Mouse (Mus musculus) kidney, adult 8-10 months (tissue): ENCODE measurements around the gene Ormdl3.
"Not testable (repeated sequence)": the region's sequence is repeated elsewhere in the genome, so short reads cannot be mapped to it uniquely, and the experiment has no call there.

ENCODE experiments used
- DNase-seq, 2 experiments: peaks; one replicate each; pipeline ENCODE4 v3.0.0; 2022

The Ormdl3 gene

DNA sequence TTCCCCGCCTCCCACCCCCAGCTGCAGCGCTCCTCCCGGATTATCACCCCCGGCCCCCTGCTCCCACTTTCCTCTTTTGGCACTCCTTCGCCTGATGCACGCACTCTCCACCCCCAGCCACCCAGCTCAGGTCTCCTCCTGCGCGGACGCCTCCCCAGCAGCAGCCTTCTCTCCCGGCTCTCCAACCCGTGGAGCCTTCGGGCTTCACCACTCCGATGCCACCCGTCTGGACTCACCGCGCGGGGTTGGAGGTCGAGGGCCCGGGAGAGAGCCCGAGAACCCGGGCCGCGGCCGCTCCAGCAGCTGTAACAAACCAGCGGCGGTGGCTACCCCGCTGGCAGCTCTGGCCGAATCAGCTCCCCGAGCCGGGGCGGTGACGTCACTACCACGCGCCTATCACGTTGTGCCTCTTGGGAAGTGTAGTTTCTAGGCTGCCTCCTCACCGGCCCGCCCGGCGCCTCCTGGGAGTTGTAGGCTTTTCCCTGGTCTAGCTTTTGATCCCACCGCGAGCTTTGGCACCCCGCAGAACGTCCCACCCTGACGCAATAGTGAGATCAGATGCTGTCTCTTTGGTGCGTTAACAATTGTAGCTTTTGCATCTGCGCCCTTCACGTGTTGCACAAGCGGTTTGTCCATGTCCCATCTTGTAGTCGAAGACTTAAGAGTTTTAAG is at the start of gene Ormdl3:
Gene Ormdl3 (minus strand): TSS at position 477 of the 672 bp plus-strand sequence.
- DNase-seq: peak; percentile 97 to 98

DNA sequence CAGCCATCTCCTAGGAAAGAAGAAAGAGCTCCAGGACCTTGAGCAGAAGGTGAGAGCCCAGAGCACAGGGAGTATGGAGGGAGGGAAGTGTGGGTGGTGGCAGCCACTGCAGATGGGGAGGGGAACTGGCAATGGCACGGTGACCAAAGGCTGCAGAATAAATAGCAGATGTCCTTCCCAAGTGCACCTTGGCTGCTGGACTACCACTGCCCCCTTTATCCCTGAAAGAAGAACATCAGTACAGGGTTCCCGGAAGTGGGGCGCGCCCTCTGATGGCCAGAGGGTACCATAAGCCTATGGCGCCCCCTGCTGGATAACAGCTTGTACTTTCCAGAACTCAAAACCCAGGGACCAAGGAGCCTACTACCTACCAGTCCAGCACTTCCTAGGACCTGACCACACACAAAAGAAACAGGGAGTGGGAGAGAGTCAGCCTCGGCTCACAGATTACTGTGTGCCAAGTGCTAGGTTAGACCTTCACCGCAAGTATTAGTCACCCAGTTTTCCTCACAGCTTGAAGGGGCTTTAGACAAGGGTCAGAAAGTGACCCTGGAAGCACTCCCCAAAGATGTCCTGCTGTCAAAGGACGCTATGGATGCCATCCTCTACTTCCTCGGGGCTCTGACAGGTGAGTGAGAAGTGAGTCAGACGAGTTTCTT is 48.3 kb upstream of the Ormdl3 start:
- peak in 1 of 2 experiments; percentile 34 for DNase-seq

DNA sequence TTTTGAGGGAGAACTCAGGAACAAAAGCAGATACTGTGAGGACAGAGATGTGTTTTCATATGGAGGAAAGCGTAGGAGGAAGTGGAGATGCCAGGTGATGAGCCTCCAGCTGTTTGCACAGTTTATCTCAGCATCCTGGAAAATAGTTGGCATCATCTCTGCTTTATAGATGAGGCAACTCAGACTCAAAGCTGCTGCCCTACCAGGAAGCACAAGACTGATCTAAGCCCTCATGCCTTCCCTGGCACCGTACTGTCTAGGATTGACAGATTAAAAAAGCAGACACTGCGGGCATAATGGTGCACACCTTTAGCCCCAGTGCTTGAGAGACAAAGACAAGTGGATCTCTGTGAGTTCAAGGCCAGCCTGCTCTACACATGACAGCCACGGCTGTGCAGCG is 43.5 kb upstream of the Ormdl3 start:
- DNase-seq: no peak

DNA sequence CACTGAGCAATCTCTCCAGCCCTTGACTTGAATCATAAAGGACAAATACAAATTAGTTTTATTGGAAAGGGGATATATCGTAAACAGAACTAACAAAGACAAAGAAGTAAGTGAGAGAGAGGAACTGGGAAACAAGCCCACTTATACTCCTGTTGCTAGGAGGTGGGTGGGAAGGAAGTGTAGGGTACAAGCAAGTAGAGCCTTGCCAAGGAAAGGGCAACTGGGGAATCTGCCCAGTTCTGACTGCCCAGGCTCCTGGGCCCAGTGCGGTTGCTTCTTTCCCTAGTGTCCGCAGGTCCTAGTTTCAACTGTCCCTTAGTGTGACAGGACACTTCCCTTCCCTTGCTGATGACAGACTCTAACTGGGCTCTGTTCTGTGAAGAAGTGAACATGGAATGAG is 41.5 kb upstream of the Ormdl3 start:
- no peak for DNase-seq

DNA sequence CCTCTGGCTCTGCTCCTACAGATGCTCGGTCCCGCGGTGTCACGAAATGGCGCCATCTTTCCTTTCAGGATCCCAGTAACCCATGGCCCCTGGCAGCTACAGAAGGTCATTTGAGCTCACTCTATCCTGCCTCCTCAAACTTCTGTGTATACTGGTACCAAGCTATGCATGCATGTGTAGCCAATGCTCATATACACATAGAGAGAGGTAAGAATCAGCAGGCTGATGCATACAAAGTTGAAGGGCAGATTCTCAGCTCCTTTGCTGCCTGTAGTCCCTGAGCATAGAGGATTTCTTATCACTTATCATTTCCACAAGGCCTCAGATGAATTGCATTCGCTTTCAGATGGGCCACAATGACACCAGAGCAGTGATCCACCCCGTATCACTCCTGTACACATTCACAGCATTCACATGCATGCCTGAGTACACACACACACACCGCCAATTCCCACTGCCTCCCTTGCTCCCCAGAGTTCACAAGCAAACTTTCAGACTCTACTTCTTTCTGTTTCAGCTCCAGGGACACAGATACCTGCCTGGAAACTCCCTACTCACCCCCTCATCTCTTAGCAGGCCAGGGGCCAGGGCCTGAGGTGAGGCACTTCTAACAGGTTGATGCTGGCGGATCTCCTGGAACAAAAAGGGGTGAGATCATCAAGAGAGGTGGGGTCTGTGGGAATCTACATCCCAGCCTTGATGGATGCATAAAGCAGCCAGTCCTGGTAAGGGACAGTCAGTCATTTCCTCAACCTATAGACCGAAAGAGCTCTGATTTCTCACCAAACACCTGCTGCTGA is 38.6 kb upstream of the Ormdl3 start, which contains the start of the genes Gm12355 and Gsdma3:
Gene Gm12355 (minus strand): TSS at position 51 of the 800 bp plus-strand sequence.
Gene Gsdma3 (plus strand): TSS at position 750 of the 800 bp plus-strand sequence.
- no peak for DNase-seq

DNA sequence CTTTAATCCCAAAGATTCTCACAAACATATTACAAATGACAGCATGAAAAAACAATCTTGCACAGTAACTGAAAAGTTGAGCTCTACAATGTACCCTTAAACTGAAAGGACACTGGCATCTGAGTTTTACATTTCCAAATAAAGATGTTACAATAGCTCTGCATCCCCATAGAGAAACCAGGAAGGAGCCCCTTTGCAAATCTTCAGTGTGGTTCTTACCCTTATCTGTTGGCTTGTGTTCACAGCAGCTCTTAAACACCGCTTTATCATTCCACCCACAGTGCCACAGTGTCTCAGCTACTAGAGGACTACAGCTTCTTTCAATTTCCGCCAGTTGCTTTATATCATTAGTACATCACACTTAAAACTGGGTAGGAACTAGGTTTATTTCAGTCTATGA is 37.2 kb upstream of the Ormdl3 start:
- not testable (repeated sequence) for DNase-seq

- DNase-seq: peak; percentile 9 to 23
These were observed 36.8 kb upstream of the Ormdl3 start for GRCm38 (mm10) chr11:98623981-98624380.

DNA sequence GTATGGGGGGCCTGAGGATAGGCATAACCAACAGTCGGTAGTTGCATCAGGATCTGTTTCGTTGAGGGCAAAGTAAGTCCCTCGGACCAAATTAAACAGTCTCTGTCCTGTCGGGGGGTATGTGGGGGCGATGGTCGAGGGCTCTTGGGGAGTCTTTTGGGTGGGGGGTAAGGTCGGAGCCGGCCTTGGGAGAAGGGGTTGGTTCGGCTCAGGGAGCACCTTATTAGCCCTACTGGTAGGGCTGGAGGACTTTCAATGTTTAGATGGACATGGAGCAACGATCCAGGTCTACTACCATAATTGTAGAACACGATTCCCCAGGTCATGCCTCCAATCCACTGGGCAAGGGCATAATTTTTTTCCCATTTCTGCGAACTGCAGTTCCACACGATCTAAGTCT is 33.6 kb upstream of the Ormdl3 start:
- DNase-seq: no peak

GRCm38 (mm10) chr11:98606763-98607162 is 19.6 kb upstream of the Ormdl3 start:
- DNase-seq: no peak

DNA sequence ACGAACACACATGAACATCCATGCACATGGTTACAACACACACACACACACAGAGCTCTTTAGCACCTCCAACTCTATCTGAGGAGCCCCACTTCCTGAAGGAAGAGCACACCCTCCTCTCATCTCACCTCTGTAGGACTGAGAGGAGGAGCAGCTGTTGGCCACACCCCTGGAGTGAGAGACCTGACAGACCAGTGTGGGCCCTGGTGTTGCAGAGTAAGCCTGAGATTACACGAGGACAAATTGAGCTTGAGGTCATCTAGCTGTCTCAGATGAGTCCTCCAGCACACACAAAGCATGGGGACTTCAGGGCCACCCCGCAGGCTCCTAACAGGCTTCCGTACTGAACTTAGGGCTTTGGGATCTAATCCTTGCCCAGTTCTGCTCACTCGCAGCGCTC is 17.7 kb upstream of the Ormdl3 start:
- DNase-seq: not testable (repeated sequence)

GRCm38 (mm10) chr11:98603953-98604352 is 16.8 kb upstream of the Ormdl3 start:
- DNase-seq: no peak

- no peak for DNase-seq
These were observed 15.0 kb upstream of the Ormdl3 start for GRCm38 (mm10) chr11:98602090-98602690.

DNA sequence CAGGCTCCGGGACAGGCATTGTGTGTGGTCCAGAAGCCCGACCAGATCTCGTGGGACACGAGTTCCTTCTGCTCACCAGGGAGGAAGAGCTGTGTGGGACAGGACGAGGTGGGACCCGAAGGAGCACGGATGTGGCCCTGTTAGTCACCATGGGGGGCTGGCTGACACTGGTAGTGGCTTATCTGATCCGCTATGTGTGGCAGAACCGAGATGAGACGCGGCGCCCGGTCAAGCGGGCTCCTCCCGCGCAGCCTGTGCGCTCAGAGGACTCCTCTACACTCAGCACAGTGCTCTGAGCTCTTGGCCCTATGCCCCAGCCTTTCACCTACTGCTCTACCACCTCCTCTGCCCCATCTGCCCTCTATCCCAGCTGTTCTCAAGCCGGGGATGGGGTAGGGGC is 12.1 kb upstream of the Ormdl3 start:
- no peak for DNase-seq

GRCm38 (mm10) chr11:98598851-98599290 is 11.7 kb upstream of the Ormdl3 start:
- no peak for DNase-seq

- no peak for DNase-seq
These were observed 10.8 kb upstream of the Ormdl3 start, which contains the start of gene Lrrc3c for GRCm38 (mm10) chr11:98597991-98598390. Gene Lrrc3c, plus strand, starts transcription at chr11:98598291.

DNA sequence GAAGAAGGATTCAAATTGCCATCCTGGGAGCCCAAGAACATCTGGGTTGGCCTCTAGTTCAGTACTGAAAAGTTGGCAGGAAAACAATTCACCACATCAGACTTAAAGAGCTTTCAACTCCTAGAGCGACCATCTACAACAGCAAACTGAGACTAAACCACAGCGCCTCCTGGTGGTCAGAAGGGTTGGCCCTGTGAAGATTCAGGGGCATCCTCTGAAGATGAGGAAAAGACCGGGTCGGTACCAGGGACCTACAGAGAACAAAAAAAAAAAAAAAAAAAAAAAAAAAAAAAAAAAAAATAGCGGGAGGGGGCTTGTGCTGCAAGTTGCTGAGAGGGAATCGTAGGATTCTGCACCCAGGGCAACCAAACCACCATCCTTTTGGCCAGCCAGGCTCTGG is 10.2 kb upstream of the Ormdl3 start:
- DNase-seq: peak in 1 of 2 experiments; percentile 62

DNA sequence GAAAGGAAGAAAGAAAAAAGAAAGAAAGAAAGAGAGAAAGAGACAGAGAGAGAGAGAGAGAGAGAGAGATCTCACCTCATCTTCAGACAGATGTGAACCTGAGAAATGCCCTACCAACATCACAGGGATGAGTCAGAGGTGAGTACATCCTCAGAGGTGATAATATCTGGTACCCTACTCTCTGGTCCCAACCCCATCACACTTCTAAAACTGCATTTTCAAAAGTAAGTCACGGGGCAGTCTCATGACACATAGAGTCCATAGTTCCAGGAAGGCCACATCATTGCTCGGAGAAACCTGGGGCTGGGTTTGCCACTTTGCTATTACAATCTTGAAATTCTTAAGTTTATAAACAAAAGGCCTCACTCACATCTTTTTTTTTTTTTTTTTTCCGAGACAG is 8.8 kb upstream of the Ormdl3 start:
- DNase-seq: no peak

- no peak for DNase-seq
These were observed 8.3 kb upstream of the Ormdl3 start for GRCm38 (mm10) chr11:98595473-98595872.

- DNase-seq: no peak
These were observed 7.9 kb upstream of the Ormdl3 start for GRCm38 (mm10) chr11:98595021-98595420.

- DNase-seq: peak in 1 of 2 experiments; percentile 16
These were observed 3.6 kb upstream of the Ormdl3 start for GRCm38 (mm10) chr11:98590548-98591445.

DNA sequence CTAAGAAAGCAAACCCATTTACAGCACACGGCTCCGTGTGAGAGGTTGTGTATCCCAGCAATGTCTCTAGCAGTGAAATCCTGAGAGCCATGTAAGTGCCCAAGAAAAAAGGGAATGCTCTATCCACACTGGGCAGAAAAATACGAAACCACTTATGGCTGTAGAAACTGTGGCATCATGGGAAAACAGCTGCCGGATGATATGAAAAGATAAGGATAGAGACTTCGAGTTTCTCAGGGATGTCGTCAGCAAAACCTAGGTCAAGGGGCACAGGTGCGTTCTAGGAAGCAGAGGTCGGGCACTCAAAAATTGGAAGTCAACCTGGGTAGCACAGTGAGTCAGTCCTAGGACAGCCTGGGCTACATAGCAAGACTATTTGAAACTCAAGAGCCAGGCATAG is 2.1 kb upstream of the Ormdl3 start:
- no peak for DNase-seq

DNA sequence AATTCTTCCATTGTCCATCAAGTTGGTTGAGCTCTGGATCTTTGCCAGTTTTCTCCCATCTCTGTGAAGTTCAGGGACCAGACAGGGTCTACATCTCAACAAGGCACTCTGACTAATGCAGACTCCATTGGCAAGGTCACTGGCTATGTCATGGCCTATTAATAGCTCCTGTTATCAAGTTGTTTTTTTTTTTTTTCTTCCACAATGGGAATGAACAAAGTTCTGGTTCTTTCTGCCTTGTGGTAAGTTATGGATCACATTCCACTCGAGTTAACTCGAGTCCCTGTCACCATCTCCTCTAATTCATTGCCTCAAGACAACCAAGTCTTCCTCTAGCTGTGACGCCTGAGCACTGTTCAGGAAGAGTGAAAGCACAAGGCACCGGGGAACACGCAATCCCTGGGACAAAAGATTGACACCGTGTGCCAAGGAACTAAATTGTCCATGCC is 1.7 kb upstream of the Ormdl3 start:
- no peak for DNase-seq
